Mouse (Mus musculus) left cerebral cortex, postnatal 4 days (tissue): Measurements from ENCODE around the gene Nf2. TPM values are rescaled to one million over a fixed set of nuclear protein-coding genes. Genes with fewer than 3 reads are reported as not detected.
"Not testable (repeated sequence)": the region's sequence is repeated elsewhere in the genome, so short reads cannot be mapped to it uniquely, and the experiment has no call there.

ENCODE experiments used
- DNase-seq: peaks from one replicate; pipeline ENCODE4 v3.0.0-alpha.2; 2022
- intact Hi-C: fragments of 180-260 bp; cut with DNase I; formaldehyde crosslinking; loops from one replicate; pipeline ENCODE4 v1.15.1; 2025
- total RNA-seq, 2 experiments: library from RNA; stranded (reverse); gene quantifications; 2 replicates each; pipeline ENCODE4 v1.2.3; 2021

Gene Nf2
- total RNA-seq, 2 experiments from 2014 or later = 155 to 162 TPM

DNA sequence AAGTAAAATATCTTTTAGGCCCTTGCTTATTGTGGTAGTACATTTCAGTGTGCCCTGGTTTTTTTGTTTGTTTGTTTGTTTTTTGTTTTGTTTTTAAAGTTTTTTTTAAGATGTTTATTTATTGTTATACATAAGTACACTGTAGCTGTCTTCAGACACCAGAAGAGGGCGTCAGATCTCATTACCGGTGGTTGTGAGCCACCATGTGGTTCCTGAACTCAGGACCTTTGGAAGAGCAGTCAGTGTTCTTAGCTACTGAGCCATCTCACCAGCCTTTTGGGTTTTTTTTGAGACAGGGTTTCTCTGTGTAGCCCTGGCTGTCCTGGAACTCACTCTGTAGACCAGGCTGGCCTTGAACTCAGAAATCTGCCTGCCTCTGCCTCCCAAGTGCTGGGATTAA, 46.9 kb downstream of the Nf2 start:
- DNase-seq, intact Hi-C loops: not testable (repeated sequence)

DNA sequence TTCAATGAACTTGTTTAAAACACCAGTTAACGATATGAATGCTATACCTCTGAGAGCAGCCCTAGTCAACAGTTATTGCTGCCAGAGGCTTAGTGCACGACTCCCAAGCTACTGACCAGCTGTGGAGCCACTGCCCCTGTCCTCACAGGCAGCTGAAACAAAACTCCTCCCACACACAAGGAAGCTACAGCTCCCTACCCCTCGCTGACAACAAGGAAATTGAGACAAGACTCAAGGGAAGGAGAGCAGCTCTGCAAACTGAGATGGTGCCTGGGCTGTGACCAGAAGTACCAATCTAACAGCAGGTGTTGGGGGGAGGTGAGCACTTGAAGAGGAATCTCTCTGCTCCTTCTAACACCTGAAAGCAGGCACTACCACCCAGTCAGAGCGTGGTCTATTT, 48.7 kb downstream of the Nf2 start:
- intact Hi-C loops = no loop called here

DNA sequence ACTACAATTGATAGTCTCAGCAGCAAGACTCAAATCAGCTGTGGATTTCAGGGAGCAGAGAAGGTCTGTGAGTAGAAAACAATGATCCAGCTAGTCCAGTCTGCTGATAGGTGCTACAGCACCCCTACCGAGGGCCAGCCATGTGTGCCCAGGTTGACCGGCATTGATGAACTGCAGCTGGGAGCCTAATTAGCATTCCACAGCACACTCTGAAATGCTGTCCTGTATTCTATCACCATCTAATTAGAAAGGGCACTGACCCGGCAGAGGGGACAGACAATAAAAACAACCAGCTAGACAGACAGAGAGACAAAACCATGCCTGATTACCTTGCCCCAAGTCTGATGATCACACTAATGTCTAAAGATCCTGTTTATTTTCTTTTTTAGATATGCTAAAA, 56.3 kb downstream of the Nf2 start:
- DNase-seq = no peak
- intact Hi-C loops = no loop called here

More for the DNA sequence above, 48.7 kb downstream of the Nf2 start:
- no peak for DNase-seq

DNA sequence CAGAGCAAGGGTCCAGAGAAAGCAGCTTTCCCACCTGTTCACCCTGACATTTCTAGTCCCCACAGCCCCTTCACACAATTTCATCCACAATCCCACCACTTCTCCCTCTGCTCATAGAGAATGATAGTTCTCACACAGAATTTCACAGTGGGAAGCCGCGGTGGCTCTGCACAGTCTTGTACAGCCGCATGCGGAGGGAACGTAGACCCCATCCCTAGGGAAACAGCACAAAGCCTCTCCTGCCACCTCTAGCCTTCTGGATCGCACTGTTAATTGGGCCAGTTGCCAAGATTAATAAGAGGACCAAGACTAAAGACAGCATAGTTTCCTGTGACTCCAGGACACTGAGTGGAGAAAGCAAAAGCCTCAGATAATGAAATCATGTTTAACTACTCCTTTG, 57.8 kb downstream of the Nf2 start:
- intact Hi-C loops = no loop called here
- no peak for DNase-seq

DNA sequence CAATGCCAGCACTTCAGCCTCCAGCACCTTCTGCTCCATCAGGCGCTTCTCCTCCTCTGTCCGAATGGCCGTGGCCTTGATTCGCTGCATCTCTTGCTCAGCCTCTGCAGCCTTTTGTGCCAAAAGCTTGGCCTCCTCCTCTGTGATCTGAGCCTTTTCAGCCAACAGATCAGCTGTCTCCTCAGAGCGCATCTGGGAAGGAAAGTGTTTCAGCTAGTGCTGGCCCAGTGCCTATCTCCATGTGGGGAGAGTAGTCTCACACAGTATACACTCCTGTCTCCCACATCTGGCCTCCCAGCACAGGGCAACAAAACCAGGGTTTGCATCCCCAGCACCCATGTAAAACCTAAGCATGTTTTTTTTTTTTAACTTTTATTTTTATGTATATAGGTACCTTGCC, 59.6 kb downstream of the Nf2 start:
- intact Hi-C loops = loop anchor here (10.0 kb wide), 1 partner anchor 285 kb away; no protein-coding TSS in a partner anchor
- no peak for DNase-seq

DNA sequence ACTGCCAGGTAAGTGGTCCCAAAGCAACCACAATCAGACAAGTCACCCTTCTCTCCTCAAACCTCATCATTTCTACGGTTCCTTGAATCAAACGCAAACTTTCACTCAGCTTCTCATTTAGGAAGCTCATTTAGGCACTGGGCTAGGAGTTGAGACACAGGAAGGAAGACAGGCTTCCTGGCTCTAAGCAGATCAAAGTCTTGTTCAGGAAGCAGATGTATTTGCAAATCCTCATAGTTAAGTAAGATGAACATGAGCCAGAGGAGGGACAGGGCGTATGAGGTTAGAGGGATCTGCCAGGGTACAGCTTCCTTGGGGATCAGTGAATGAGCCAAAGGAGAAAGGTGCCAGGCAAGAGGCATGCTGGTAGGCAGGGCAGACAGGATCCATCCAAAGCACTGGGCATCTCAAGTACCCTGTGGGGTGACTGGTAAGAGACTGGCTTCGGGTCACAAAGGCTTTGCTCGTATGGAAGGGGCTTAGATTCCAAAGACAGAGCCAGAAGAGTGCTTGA, 64.7 kb downstream of the Nf2 start:
- DNase-seq = no peak
- intact Hi-C loops = loop anchor here (10.0 kb wide), 1 partner anchor 280 kb away; no protein-coding TSS in a partner anchor

DNA sequence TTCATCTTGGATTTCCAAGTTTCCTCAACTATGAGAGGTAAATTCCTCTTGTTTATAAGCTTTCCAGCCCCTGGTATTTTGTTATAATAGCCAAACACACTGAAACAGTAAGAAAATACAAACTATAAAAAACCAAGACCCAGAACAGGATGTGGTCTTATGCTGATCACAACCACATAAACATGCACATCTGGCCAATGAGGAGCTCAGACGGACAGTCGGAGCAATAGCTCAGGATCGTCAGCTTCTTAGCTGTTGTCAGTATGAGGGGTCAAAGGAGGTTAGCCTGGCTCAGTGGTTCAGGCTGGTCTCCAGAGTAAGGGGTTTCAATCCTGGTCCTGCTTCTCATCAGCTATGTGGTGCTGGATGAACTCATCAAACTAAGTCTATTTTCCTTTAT, 66.2 kb downstream of the Nf2 start:
- intact Hi-C loops = loop anchor here (10.0 kb wide), 1 partner anchor 278 kb away; no protein-coding TSS in a partner anchor
- DNase-seq = no peak

DNA sequence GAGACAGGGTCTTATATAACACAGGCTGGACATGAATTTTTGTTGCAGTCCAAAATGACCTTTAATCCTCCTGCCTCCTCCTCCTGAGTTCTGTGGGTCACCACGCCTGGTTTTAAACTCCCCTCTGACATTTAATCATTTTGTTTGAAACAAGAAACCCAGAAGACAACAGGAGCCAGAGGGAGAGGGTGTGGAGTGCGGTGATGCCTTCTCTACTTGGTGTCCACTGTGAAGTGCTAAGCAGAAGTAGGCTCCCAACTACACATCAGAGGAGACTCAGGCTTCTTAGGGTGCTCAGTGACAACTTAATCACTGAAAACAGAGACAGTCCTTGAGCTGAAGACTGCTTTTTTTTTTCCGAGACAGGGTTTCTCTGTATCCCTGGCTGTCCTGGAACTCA, 68.4 kb downstream of the Nf2 start:
- no peak for DNase-seq
- intact Hi-C loops = loop anchor here (10.0 kb wide), 1 partner anchor 276 kb away; no protein-coding TSS in a partner anchor

DNA sequence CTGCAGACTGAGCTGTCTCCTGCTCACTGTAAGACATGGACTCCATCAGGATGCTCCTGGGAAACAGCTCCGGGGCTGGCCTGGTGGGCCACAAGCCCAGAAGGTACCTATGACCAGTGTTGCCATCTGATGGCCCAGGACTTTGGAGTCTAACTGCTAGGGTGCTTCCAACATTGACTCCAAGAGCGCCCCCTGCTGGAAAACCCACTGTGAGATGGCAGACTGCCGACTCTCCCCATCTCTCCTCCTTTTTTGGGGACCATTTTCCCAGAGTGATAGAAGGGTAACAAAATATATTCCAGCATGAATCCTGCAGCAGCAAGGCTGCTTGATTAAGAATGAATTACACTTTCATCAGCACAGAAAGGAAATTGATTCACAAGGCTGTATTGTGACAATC, 76.4 kb downstream of the Nf2 start:
- intact Hi-C loops = no loop called here
- DNase-seq = peak; percentile 64

DNA sequence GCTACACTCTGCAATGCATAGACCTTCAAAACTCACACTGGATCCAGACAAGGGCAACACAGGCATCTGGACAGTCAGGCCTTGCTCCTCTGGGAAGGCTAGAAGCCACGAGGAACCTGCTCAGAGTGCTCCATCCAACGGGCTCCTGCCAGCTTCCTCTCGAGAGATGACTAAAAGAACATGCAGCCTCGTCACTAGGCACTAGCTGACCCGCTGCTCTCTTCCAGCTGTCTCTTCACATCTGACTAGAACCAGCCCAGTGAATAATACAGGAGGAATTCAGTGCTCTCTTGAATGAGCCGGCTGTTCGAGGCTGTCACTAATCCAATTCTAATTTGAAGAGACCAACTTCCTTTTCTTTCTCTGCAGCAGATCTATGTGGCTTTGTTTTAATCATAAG, 77.6 kb downstream of the Nf2 start:
- no peak for DNase-seq
- intact Hi-C loops = no loop called here

DNA sequence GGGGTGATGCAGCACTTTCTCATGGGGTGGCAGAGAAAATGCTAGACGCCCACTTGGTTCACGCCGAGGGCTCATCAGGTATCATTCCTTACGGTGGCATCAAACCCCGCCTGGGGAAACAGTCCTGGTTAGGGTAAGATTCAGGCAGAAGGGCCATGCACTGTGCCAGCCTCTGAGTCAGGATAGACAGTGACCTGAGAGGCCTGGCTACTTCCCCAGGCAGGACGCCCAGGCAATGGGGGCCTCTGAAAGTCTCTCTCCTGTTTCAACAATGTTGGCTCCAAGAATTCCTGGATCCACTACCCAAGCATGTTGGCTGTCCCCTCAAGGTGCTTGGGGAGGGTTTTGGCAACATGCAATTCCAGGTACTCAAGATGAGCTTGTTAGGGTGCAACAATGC, 79.5 kb downstream of the Nf2 start:
- no peak for DNase-seq
- intact Hi-C loops = no loop called here

DNA sequence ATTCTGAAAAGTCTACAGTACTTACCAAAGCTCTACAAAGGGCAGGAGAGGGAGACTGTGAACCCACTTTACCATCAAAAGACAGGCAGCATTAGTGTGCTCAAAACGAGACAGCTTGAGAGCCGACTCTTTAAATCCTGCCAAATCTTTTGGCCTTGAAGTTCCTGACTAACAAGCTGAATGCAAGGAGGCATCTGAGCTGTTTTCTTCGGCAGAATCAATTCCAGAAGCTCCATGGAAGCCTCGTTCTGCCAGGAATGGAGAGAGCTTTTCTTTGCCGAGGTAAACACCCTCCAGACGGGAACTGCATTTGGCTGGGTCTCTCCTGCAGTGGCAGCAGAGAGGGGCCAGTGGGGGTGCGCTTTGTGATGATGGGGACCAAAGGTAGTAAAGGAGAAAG, 80.0 kb downstream of the Nf2 start:
- intact Hi-C loops = no loop called here
- no peak for DNase-seq

DNA sequence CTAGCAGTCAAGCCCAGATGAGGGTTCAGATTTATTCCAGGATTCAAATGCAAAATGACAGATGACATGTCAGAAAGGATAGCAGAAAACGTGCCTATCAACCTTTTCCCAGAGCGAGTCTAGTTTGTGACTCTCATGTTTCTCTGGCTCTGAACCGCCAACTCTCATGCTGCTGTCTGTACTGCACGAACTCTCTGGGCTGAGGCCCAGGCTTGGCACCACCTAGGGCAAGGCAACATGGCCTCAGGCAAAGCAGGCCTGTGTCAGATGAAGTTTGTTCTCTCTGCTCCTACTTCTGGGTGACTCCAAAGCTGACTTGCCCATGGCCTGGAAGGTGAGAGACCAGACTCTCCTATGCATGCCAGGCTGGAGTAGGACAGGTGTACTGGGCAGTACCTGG, 80.9 kb downstream of the Nf2 start:
- DNase-seq = no peak
- intact Hi-C loops = no loop called here

DNA sequence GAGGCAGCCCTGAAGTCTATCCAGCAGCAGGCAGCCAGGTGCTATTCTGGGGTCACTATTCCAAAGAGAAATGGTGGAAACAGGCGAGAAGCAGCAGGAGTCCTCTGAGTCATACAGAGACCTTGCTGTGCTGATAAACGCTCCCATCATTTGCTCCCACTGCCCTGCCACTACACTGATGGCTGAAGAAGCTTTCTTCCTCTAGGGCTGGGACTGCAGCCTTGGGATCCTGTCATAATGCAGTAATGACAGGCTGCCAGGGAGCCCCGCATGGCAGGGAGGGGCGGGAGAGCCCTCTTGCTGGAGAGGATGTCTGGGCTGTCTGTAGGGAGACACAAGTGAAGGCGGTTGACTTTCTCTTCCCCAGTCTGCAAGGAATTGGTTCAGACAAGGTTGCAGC, 84.9 kb downstream of the Nf2 start:
- no peak for DNase-seq
- intact Hi-C loops = no loop called here

DNA sequence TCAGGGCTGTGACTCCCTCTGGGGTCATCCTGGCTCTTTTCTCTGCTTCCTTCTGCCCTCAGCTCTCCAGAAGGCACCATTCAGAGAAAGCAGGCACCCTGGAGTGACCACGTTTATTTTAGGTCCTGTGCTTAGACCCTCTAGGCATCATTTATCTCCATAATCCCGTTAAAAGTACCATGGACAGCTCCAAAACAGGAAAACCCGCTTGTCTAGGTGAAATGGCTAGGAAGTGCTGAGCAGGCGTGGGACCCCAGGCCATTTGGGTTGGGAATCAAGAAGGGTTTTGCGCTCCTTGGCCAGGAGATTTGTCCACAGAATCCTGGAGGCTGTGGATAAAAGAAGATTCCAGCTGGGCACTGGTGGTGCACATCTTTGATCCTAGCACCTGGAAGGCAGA, 85.7 kb downstream of the Nf2 start:
- intact Hi-C loops = no loop called here
- no peak for DNase-seq

DNA sequence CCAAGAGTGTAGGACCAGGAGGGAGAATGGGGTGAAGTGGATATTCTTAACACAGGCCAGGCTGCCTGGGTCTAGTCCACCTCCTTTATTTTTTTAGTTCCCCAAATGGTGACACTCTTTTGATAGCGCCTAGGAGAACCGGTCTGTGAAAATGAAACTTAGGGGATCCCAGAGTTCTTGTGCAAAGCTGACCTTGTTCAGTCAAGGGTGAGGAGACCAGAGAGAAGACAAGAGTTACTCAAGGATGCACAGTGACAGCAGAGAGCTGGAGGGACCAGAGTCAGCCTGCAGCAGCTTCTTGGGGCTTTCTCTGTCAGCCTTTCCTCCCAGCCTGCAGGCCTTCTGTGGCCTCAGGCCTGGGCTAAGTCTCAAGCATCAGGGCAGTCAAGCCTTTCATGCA, 86.8 kb downstream of the Nf2 start:
- intact Hi-C loops = no loop called here
- DNase-seq = no peak

DNA sequence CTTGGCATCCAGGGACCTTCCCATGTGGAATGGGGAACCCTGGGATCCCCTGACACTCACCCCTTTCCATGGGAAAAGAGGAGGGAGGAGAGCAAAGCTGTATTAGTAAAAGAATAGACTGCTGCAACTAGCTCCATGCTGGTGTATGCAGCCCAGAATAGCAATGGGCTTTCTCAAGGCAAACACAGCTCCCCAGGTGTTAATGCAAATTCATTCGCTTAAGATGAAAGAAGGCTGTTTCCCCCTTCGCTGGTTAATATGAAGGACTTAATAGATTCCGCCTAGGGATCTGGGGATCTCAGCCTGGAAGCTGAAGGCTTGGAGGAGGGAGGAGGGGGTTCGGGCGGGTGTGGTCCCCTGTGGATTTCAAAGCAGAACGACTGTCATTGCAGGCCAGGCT, 87.3 kb downstream of the Nf2 start:
- no peak for DNase-seq
- intact Hi-C loops = no loop called here

DNA sequence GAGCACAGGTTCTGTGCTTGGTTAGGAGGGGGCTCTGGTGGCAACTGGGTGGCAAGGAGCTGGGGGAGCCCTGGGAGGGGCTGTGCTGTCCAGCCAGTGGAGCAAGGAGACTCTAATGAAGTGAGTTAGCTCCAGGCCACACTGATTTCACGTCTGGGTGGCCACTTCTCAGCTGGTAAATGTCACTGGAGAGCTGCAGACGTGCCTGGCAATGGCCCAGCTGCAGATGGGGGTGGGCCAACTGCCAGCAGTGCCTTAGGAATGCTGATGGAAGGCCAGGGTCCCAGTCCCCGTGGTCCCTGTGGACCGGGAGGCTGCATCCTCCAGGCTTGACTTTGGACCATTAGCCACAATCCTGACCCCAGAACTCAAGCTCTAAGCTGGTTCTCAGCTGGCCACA, 88.9 kb downstream of the Nf2 start:
- DNase-seq = peak; percentile 60
- intact Hi-C loops = no loop called here

DNA sequence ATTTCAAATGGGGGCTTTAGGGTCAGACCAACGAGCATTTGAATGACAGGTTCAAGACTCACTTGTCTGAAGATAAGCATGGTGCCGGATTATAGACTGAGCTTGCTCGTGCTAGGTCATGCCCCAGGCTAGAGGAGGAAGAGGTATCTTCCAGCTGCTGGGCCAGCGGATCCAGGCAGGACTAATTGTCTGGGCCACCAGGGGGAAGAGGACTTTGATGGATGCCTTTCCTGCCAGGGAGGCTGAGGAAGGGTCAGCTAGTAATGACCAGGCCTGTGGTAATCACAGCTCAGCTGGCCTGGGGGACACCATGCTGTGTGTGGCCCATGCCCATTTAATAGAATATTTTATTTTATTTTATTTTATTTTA, 91.6 kb downstream of the Nf2 start:
- no peak for DNase-seq
- intact Hi-C loops = no loop called here

DNA sequence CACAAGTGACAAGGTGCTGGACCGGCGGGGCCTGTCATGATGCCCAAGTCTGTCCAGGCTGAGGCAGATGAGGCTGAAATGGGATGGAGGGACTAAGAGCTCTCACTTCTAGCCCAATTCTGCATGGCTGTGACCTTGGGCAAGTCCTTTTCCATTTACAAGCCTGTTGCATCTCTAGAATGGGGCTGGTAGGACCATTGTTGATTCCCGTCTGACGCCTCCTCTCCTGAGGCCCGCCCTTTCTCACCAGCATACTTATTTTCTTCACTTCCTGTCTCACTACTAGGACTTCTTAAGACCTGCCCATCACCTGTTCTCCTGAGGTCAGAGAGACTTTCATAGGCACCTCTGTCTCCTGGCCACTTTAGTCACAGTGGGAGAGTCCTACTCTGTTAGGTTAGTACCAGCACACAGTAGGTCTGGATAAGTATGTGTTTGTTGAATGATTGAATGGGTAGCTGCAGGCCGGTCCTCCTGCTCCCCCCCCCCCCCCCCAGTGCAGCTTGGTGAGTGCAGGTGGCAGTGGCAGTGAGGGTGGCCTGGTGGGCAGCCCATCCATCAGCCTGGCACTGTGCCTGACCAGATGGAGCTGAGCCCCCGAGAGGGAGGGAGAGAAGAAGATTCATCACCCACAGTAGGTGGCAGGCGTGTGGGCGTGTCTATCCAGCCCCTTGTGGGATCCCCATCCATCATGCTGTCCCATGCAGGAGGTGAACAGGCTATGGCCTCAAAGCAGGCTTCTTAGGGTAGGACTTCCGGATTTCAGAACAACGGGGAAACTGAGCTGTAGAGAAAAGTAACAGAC, 92.2 kb downstream of the Nf2 start:
- peak; percentile 69 for DNase-seq
- intact Hi-C loops = no loop called here

DNA sequence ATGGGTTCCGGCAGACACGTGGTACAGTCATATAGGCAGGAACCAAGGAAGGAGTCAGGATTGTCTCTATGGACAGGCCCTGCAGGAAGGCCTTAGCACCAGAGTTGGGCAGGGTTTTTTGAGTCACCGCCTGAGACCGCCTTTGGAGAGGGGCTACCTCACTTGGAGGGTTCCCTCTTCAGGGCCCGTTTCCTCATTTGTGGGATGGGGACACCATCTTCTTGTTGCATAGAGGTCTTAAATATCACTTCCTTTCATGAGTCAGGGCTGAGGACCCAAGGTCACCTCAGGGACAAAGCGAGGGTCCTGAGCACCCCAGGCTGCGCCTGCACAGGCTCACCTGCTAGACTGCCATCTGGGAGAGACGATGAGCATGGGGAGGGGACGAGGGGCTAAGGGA, 92.9 kb downstream of the Nf2 start:
- intact Hi-C loops = no loop called here
- no peak for DNase-seq

DNA sequence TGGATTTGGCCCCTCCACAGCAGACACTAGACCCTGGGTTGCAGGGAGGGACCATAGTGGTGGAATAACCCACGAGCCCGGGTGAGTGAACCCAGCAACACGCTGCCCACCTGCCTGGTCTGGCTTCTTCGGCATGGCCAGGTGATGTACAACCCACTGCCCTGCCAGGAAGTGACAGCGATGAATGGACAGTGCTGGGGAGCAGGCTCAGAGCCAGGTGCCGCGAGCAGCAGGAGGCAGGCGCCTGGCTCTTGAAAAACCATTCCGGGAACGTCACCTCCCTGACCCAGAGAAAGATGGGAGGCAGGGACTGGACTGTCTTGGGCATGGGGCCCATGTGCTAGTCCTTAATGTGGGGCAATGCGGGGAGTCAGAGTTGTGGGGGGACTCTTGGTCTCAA, 94.5 kb downstream of the Nf2 start:
- intact Hi-C loops = no loop called here
- peak; percentile 31 for DNase-seq

DNA sequence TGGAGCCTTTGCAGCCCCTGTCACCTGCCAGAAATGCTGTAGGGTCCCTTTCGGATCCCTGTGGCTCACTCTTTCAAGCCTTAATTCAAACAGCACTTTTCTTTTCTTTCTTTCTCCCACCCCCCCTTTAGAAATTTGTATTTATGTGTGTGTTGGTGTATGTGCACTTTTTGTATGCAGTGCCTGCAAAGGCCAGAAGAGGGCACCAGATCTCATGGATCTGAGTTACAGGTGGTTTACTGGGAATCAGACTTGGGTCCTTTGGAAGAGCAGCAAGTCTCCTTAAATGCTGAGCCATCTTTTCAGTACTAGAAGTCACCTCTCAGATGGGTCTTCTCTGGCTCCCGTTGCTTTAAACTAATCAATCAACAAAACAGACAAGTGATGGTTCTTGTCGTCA, 95.3 kb downstream of the Nf2 start:
- no peak for DNase-seq
- intact Hi-C loops = no loop called here
